In the genomic region with DNA sequence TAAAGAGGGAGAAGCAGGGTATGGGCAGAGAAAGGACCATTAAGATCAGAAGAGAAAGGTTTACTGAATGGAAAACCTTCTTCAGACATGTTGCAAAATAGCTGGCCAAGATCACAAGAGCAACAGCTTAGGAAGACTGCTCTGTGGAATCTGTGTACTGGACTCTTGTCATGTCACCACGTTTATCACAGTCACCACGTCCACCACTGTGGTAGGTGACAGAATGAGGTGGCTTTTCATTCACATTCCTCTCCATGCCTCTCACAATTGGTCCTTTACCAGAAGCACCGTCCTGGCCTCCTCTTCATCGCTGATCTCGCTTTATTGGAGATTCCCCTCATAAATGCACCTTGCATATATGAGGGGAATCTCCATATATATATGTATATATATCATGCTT, we compare ENCODE assay signal across 27 mouse cellular contexts.
"Had no signal": no experiment of that assay in that cellular context is flagged by ENCODE, and none has a peak within 500 bp of the region (broad histone marks: within the 10 kb centered on the region; RNA-seq: fewer than 3 reads in every experiment).

No protein-coding gene starts in this region.

- H3K36me3 ChIP-seq: hindbrain, embryonic 10.5 days; hindbrain, embryonic 12.5 days; intestine, embryonic 15.5 days; limb, embryonic 10.5 days; limb, embryonic 12.5 days; liver, embryonic 13.5 days; liver, embryonic 15.5 days had no signal

- H3K9ac ChIP-seq: hindbrain, embryonic 12.5 days; hindbrain, embryonic 14.5 days; intestine, embryonic 15.5 days; limb, embryonic 12.5 days; liver, embryonic 13.5 days; liver, embryonic 15.5 days; liver, postnatal 0 days had no signal

- H3K27ac ChIP-seq: gastrocnemius, adult 2 months; hindbrain, embryonic 10.5 days; hindbrain, embryonic 12.5 days; hindbrain, embryonic 14.5 days; intestine, embryonic 15.5 days; layer of hippocampus, adult 2 months; left cerebral cortex, adult 2 months; limb, embryonic 10.5 days; limb, embryonic 12.5 days; liver, embryonic 13.5 days; liver, embryonic 15.5 days had no signal

- DNase-seq: gastrocnemius, adult 2 months; gastrocnemius, postnatal 10 days; gastrocnemius, postnatal 25 days; heart, postnatal 36 days; kidney, adult 18-20 months; kidney, adult 8-10 months; kidney, postnatal 10 days; kidney, postnatal 25 days; kidney, postnatal 4 days; liver; liver, embryonic 13.5 days; liver, postnatal 0 days; lung, adult 2 months had no signal

- H3K4me1 ChIP-seq: hindbrain, embryonic 10.5 days; hindbrain, embryonic 12.5 days; intestine, embryonic 15.5 days; limb, embryonic 10.5 days; limb, embryonic 12.5 days; liver, embryonic 13.5 days; liver, embryonic 15.5 days had no signal

- H3K4me2 ChIP-seq: hindbrain, embryonic 12.5 days; hindbrain, embryonic 14.5 days; intestine, embryonic 15.5 days; limb, embryonic 12.5 days; liver, embryonic 11.5 days; liver, embryonic 13.5 days; liver, embryonic 15.5 days had no signal

- ATAC-seq: forebrain, embryonic 16.5 days; hindbrain, embryonic 16.5 days; inflammation-experienced regulatory T-cells, adult 6 months; intestine, embryonic 15.5 days; intestine, postnatal 0 days; liver, postnatal 0 days had no signal

- H3K9me3 ChIP-seq: hindbrain, embryonic 10.5 days; hindbrain, embryonic 12.5 days; intestine, embryonic 15.5 days; limb, embryonic 10.5 days; limb, embryonic 12.5 days; liver, embryonic 13.5 days; liver, embryonic 15.5 days had no signal

- H3K27me3 ChIP-seq: hindbrain, embryonic 12.5 days; intestine, embryonic 15.5 days; limb, embryonic 12.5 days; liver, embryonic 13.5 days; liver, embryonic 15.5 days had no signal

- H3K4me3 ChIP-seq: gastrocnemius, adult 2 months; hindbrain, embryonic 10.5 days; hindbrain, embryonic 12.5 days; intestine, embryonic 15.5 days; layer of hippocampus, adult 2 months; left cerebral cortex, adult 2 months; limb, embryonic 10.5 days; limb, embryonic 12.5 days; liver, embryonic 13.5 days; liver, embryonic 15.5 days had no signal
